29 mouse cellular contexts compared by ENCODE assay signal in genomic region chr5:114916777-114917176, GRCm38 (mm10). TPM values are rescaled to one million over a fixed set of nuclear protein-coding genes. Genes with fewer than 3 reads are reported as not detected.
DNase-seq lines count a peak whose midpoint lies in the region; ATAC-seq and TF ChIP-seq lines count a peak whose summit lies in the region.
"Had no signal": no experiment of that assay in that cellular context is flagged by ENCODE, and none has a peak within 500 bp of the region (broad histone marks: within the 10 kb centered on the region; RNA-seq: fewer than 3 reads in every experiment).

No protein-coding gene starts in this region.

- peak; percentile 10 for DNase-seq in lung, postnatal 25 days (ENCODE audit: low spot score)
- no peak for DNase-seq in lung, postnatal 14 days
- DNase-seq in splenic B cell, adult 2 months (ENCODE audit: low read depth, low spot score) = peak; percentile 79
- no peak for DNase-seq in urinary bladder, postnatal 25 days (ENCODE audit: low spot score)
- DNase-seq in forebrain, embryonic 11.5 days (ENCODE audit: low spot score) = no peak
- DNase-seq: adrenal gland, postnatal 10 days; cerebellum, adult 18-20 months; gastrocnemius, adult 2 months; heart, postnatal 4 days; right cerebral cortex, postnatal 25 days; thymus, postnatal 36 days had no signal

- peaks cover 28% of the 10 kb centered on the region for H3K4me1 ChIP-seq in bone marrow macrophage, adult 2 months (ENCODE audit: control insufficient read depth, insufficient read depth, low read length)
- no peaks in the 10 kb centered on the region for H3K4me1 ChIP-seq in forebrain, embryonic 11.5 days (replicated peaks; ENCODE audit: control insufficient read depth, insufficient read depth, low read length)
- H3K4me1 ChIP-seq: forebrain, embryonic 12.5 days; heart, embryonic 15.5 days; midbrain, embryonic 13.5 days; neural tube, embryonic 13.5 days had no signal

- 39% methylated on average over 3 of the region's 4 CpGs for WGBS in macrophage (ENCODE audit: missing documents)
- WGBS in forebrain, embryonic 11.5 days = 91% methylated on average over 4 of the region's 4 CpGs

- H3K4me3 ChIP-seq in bone marrow macrophage, adult 2 months (ENCODE audit: insufficient read depth, low read length) = peak overlapping the region; percentile 2; the same call in 1 of the 2 replicates
- no peak overlapping the region for H3K4me3 ChIP-seq in macrophage (ENCODE audit: inconsistent target)
- H3K4me3 ChIP-seq in forebrain, embryonic 11.5 days (ENCODE audit: low read depth, low read length) = no peak overlapping the region
- H3K4me3 ChIP-seq: embryonic facial prominence, embryonic 10.5 days; forebrain, embryonic 12.5 days; gastrocnemius, adult 2 months; heart, adult 2 months; heart, embryonic 15.5 days; limb, embryonic 13.5 days; midbrain, embryonic 13.5 days; neural tube, embryonic 13.5 days had no signal

- no peaks in the 10 kb centered on the region for H3K27me3 ChIP-seq in splenic B cell, adult 2 months (ENCODE audit: control insufficient read depth, insufficient read depth, low read length, poor library complexity, severe bottlenecking)
- no peaks in the 10 kb centered on the region for H3K27me3 ChIP-seq in forebrain, embryonic 11.5 days (ENCODE audit: control insufficient read depth, insufficient read depth, low read length)
- H3K27me3 ChIP-seq: forebrain, embryonic 12.5 days; heart, embryonic 15.5 days; limb, embryonic 13.5 days; midbrain, embryonic 13.5 days; neural tube, embryonic 13.5 days; Patski had no signal

- H3K9ac ChIP-seq in forebrain, embryonic 11.5 days (ENCODE audit: low read length) = no peak overlapping the region
- H3K9ac ChIP-seq: forebrain, embryonic 12.5 days; heart, embryonic 15.5 days; limb, embryonic 13.5 days; liver, embryonic 14.5 days; midbrain, embryonic 13.5 days; neural tube, embryonic 13.5 days had no signal

- peaks cover 13% of the 10 kb centered on the region for H3K36me3 ChIP-seq in macrophage (ENCODE audit: inconsistent target)
- no peaks in the 10 kb centered on the region for H3K36me3 ChIP-seq in splenic B cell, adult 2 months (ENCODE audit: control insufficient read depth, insufficient read depth, low read length, poor library complexity, severe bottlenecking)
- H3K36me3 ChIP-seq in forebrain, embryonic 11.5 days (ENCODE audit: control insufficient read depth, insufficient read depth, low read length) = no peaks in the 10 kb centered on the region
- H3K36me3 ChIP-seq: embryonic facial prominence, embryonic 10.5 days; forebrain, embryonic 12.5 days; heart, embryonic 15.5 days; limb, embryonic 13.5 days; midbrain, embryonic 13.5 days; neural tube, embryonic 13.5 days had no signal

- H3K4me2 ChIP-seq in forebrain, embryonic 11.5 days (ENCODE audit: low read depth, low read length, severe bottlenecking) = no peak overlapping the region
- H3K4me2 ChIP-seq: forebrain, embryonic 12.5 days; heart, embryonic 15.5 days; limb, embryonic 13.5 days; midbrain, embryonic 13.5 days; neural tube, embryonic 13.5 days had no signal

- no peak for TF ChIP-seq CTCF in bone marrow macrophage, adult 2 months (IDR thresholded peaks at IDR 0.05; ENCODE audit: low read depth, low read length)

- H3K79me2 ChIP-seq in macrophage (ENCODE audit: inconsistent target) = no peaks in the 10 kb centered on the region

- no peak for ATAC-seq in forebrain, embryonic 11.5 days (replicated peaks; ENCODE audit: low FRiP score)
- ATAC-seq: activated CD4-positive, CD25-positive, alpha-beta regulatory T cell, adult 4 months; hindbrain, postnatal 0 days; intestine, postnatal 0 days; midbrain, embryonic 13.5 days; Patski had no signal

- H3K27ac ChIP-seq in bone marrow macrophage, adult 2 months (ENCODE audit: insufficient read depth, low read depth, low read length) = peak overlapping the region; percentile 73
- H3K27ac ChIP-seq in macrophage = peak overlapping the region; percentile 52
- H3K27ac ChIP-seq in forebrain, embryonic 11.5 days (ENCODE audit: low read depth, low read length) = no peak overlapping the region
- H3K27ac ChIP-seq: embryonic facial prominence, embryonic 10.5 days; forebrain, embryonic 12.5 days; gastrocnemius, adult 2 months; heart, adult 2 months; heart, embryonic 15.5 days; hindbrain, postnatal 0 days; limb, embryonic 13.5 days; liver, embryonic 14.5 days; midbrain, embryonic 13.5 days; neural tube, embryonic 13.5 days had no signal

- H3K9me3 ChIP-seq in forebrain, embryonic 11.5 days (ENCODE audit: control insufficient read depth, low read length) = no peaks in the 10 kb centered on the region
- H3K9me3 ChIP-seq: embryonic facial prominence, embryonic 10.5 days; forebrain, embryonic 12.5 days; heart, embryonic 15.5 days; limb, embryonic 13.5 days; midbrain, embryonic 13.5 days; neural tube, embryonic 13.5 days had no signal

- TF ChIP-seq POLR2A in bone marrow macrophage, adult 2 months (IDR thresholded peaks at IDR 0.05; ENCODE audit: borderline replicate concordance, low read depth, low read length) = no peak

RNA-seq across cellular contexts. Expression of gene Oasl1, which starts 6.3 kb away (rescaled TPM):
- 13.1 and 14.6 TPM in 2 replicates for polyA plus RNA-seq in bone marrow macrophage, adult 2 months (2012; ENCODE audit: insufficient read depth, insufficient read length, missing spikeins)
- 1,000 to 10,000 TPM in 3 of 26 experiments, 100 to 1,000 TPM in 15, 10 to 100 TPM in 8; 21.1 to 1,471 (median 387) TPM for total RNA-seq in macrophage (2018; cell fraction: chromatin; rRNA removed)
- total RNA-seq in macrophage (2018; cell fraction: cytosol; rRNA removed) = 100 to 1,000 TPM in 16 of 26 experiments, 10 to 100 TPM in 10; 18.5 to 861 (median 338) TPM
- 1,000 to 10,000 TPM in 3 of 26 experiments, 100 to 1,000 TPM in 15, 10 to 100 TPM in 8; 25.3 to 1,222 (median 477) TPM for total RNA-seq in macrophage (2018; cell fraction: nucleus; rRNA removed)
- polyA plus RNA-seq in macrophage (2018) = 15.4 to 36.8 TPM (median 25.2 TPM) in 3 replicates
- polyA plus RNA-seq in forebrain, embryonic 11.5 days (2014; fragmentation: Nextera tagmentation; extraction: Ambion mirVana) = 0.20 TPM in 1 of 2 replicates, not detected in the other
- total RNA-seq: layer of hippocampus, postnatal 14 days had no signal
- polyA plus RNA-seq: embryonic facial prominence, embryonic 10.5 days had no signal

RNA-seq across cellular contexts. Expression of gene Oasl2, which starts 20.0 kb away (rescaled TPM):
- polyA plus RNA-seq in bone marrow macrophage, adult 2 months (2012; ENCODE audit: insufficient read depth, insufficient read length, missing spikeins) = 359 and 380 TPM in 2 replicates
- total RNA-seq in macrophage (2018; cell fraction: chromatin; rRNA removed) = 1,000 to 10,000 TPM in 16 of 26 experiments, 100 to 1,000 TPM in 10; 351 to 3,989 (median 1,655) TPM
- 100 to 1,000 TPM; 216 to 785 (median 485) TPM for total RNA-seq in macrophage (2018; cell fraction: cytosol; rRNA removed)
- total RNA-seq in macrophage (2018; cell fraction: nucleus; rRNA removed) = 1,000 to 10,000 TPM in 17 of 26 experiments, 100 to 1,000 TPM in 9; 512 to 3,803 (median 1,876) TPM
- 217 to 389 TPM (median 305 TPM) in 3 replicates for polyA plus RNA-seq in macrophage (2018)
- polyA plus RNA-seq in forebrain, embryonic 11.5 days (2014; fragmentation: Nextera tagmentation; extraction: Ambion mirVana) = 1.4 and 1.5 TPM in 2 replicates

RNA-seq across cellular contexts. Expression of gene 2210016L21Rik, which starts 25.2 kb away (rescaled TPM):
- 24.1 and 30.3 TPM in 2 replicates for polyA plus RNA-seq in bone marrow macrophage, adult 2 months (2012; ENCODE audit: insufficient read depth, insufficient read length, missing spikeins)
- 10 to 100 TPM in 20 of 26 experiments, 1 to 10 TPM in 6; 2.3 to 44.1 (median 19.3) TPM for total RNA-seq in macrophage (2018; cell fraction: chromatin; rRNA removed)
- total RNA-seq in macrophage (2018; cell fraction: cytosol; rRNA removed) = 10 to 100 TPM; 13.0 to 23.5 (median 17.4) TPM
- total RNA-seq in macrophage (2018; cell fraction: nucleus; rRNA removed) = 10 to 100 TPM in 17 of 26 experiments, 1 to 10 TPM in 9; 3.5 to 37.2 (median 13.2) TPM
- 15.9 to 19.6 TPM (median 16.7 TPM) in 3 replicates for polyA plus RNA-seq in macrophage (2018)
- 49.8 and 51.5 TPM in 2 replicates for polyA plus RNA-seq in forebrain, embryonic 11.5 days (2014; fragmentation: Nextera tagmentation; extraction: Ambion mirVana)

RNA-seq across cellular contexts. Expression of gene Hnf1a, which starts 54.1 kb away (rescaled TPM):
- polyA plus RNA-seq in bone marrow macrophage, adult 2 months (2012; ENCODE audit: insufficient read depth, insufficient read length, missing spikeins) = not detected in 2 replicates
- not detected for total RNA-seq in macrophage (2018; cell fraction: chromatin; rRNA removed)
- under 1 TPM in 1 of 26 experiments, not detected in 25; 0.05 TPM for total RNA-seq in macrophage (2018; cell fraction: cytosol; rRNA removed)
- total RNA-seq in macrophage (2018; cell fraction: nucleus; rRNA removed) = not detected
- not detected in 3 replicates for polyA plus RNA-seq in macrophage (2018)
- polyA plus RNA-seq in forebrain, embryonic 11.5 days (2014; fragmentation: Nextera tagmentation; extraction: Ambion mirVana) = not detected in 2 replicates
- total RNA-seq: gastrocnemius, adult 2 months; heart, adult 2 months; heart, postnatal 4 days; hindbrain, postnatal 0 days; layer of hippocampus, postnatal 14 days had no signal
- polyA plus RNA-seq: forebrain, embryonic 12.5 days; heart, adult 2 months; limb, embryonic 13.5 days; midbrain, embryonic 13.5 days had no signal

RNA-seq across cellular contexts. Expression of gene Gm9936, which starts 58.3 kb away (rescaled TPM):
- not detected in 2 replicates for polyA plus RNA-seq in bone marrow macrophage, adult 2 months (2012; ENCODE audit: insufficient read depth, insufficient read length, missing spikeins)
- total RNA-seq in macrophage (2018; cell fraction: chromatin; rRNA removed) = not detected
- total RNA-seq in macrophage (2018; cell fraction: cytosol; rRNA removed) = not detected
- not detected for total RNA-seq in macrophage (2018; cell fraction: nucleus; rRNA removed)
- not detected in 3 replicates for polyA plus RNA-seq in macrophage (2018)
- polyA plus RNA-seq in forebrain, embryonic 11.5 days (2014; fragmentation: Nextera tagmentation; extraction: Ambion mirVana) = 0.39 and 0.40 TPM in 2 replicates
- total RNA-seq: ES-E14; gastrocnemius, adult 2 months; heart, adult 2 months; heart, postnatal 4 days had no signal
- polyA plus RNA-seq: activated CD4-positive, CD25-positive, alpha-beta regulatory T cell, adult 4 months; heart, adult 2 months; heart, embryonic 15.5 days; kidney, embryonic 16.5 days; liver, embryonic 14.5 days; Patski; testis, adult 2 months had no signal

Comparison
In these comparisons a context has a peak if more than half of its experiments do, and no peak if none do; other contexts are left out.
1. DNase-seq: peak in lung, postnatal 25 days (single experiment) and splenic B cell, adult 2 months (single experiment); none in lung, postnatal 14 days (single experiment), urinary bladder, postnatal 25 days (single experiment) and forebrain, embryonic 11.5 days (single experiment).
2. RNA of gene Oasl1, which starts 6.3 kb away (polyA plus RNA-seq): 15.4 to 36.8 TPM in macrophage and 13.1 to 14.6 TPM in bone marrow macrophage, adult 2 months; 0.20 TPM in forebrain, embryonic 11.5 days; every median in the first group is over 10 times any median in the second.
3. RNA of gene Oasl2, which starts 20.0 kb away (polyA plus RNA-seq): 359 to 380 TPM in bone marrow macrophage, adult 2 months and 217 to 389 TPM in macrophage; 1.4 to 1.5 TPM in forebrain, embryonic 11.5 days; every median in the first group is over 10 times any median in the second.